Comparison of ENCODE assay signal across 12 mouse cellular contexts in genomic region chr2:170406438-170406837, GRCm38 (mm10). TPM values are rescaled to one million over a fixed set of nuclear protein-coding genes. Genes with fewer than 3 reads are reported as not detected.
DNase-seq lines count a peak whose midpoint lies in the region; ATAC-seq lines count a peak whose summit lies in the region.
"Had no signal": no experiment of that assay in that cellular context is flagged by ENCODE, and none has a peak within 500 bp of the region (broad histone marks: within the 10 kb centered on the region; RNA-seq: fewer than 3 reads in every experiment).

No protein-coding gene starts in this region.

- no peak overlapping the region for H3K4me2 ChIP-seq in midbrain, embryonic 11.5 days

- no peak overlapping the region; the same call in 1 of the 2 replicates for H3K4me3 ChIP-seq in midbrain, embryonic 10.5 days
- no peak overlapping the region for H3K4me3 ChIP-seq in midbrain, embryonic 11.5 days (ENCODE audit: low read depth, low read length)

- peak overlapping the region; percentile 81 for H3K27ac ChIP-seq in midbrain, embryonic 10.5 days (replicated peaks)
- H3K27ac ChIP-seq in midbrain, embryonic 11.5 days (ENCODE audit: low read depth, low read length), result no peak overlapping the region

- peaks cover 52% of the 10 kb centered on the region for H3K4me1 ChIP-seq in midbrain, embryonic 10.5 days
- peaks cover 10% of the 10 kb centered on the region for H3K4me1 ChIP-seq in midbrain, embryonic 11.5 days (ENCODE audit: control insufficient read depth, insufficient read depth, low read length)

- H3K36me3 ChIP-seq in midbrain, embryonic 10.5 days, result no peaks in the 10 kb centered on the region
- no peaks in the 10 kb centered on the region for H3K36me3 ChIP-seq in midbrain, embryonic 11.5 days (ENCODE audit: control insufficient read depth, insufficient read depth, low read length)

- ATAC-seq in midbrain, embryonic 11.5 days (ENCODE audit: low FRiP score), result no peak
- ATAC-seq: activated CD4-positive, CD25-positive, alpha-beta regulatory T cell, adult 4 months had no signal

- no peak for DNase-seq in midbrain, embryonic 10.5 days (ENCODE audit: low spot score)
- no peak for DNase-seq in midbrain, embryonic 11.5 days (ENCODE audit: low spot score, missing footprints)
- peak; percentile 20 to 50 for DNase-seq in frontal cortex, postnatal 10 days (ENCODE audit: low spot score in 2 of 2)
- DNase-seq in left cerebral cortex, adult 9 months (ENCODE audit: low spot score in 2 of 2), result peak; percentile 37 to 62
- DNase-seq in right cerebral cortex, postnatal 25 days, result peak; percentile 22
- DNase-seq in kidney, postnatal 10 days, result no peak
- no peak for DNase-seq in T-cell, adult 2 months (ENCODE audit: low spot score)
- DNase-seq in adrenal gland, adult 8-10 months, result no peak
- DNase-seq: heart, adult 11 months; kidney, adult 11 months had no signal

- 60% methylated on average over 14 of the region's 14 CpGs for WGBS in midbrain, embryonic 10.5 days
- WGBS in midbrain, embryonic 11.5 days, result 65% methylated on average over 14 of the region's 14 CpGs

- H3K9ac ChIP-seq in midbrain, embryonic 11.5 days (ENCODE audit: low read length), result no peak overlapping the region

- no peaks in the 10 kb centered on the region for H3K9me3 ChIP-seq in midbrain, embryonic 10.5 days (replicated peaks)
- H3K9me3 ChIP-seq in midbrain, embryonic 11.5 days (ENCODE audit: control insufficient read depth, low read length), result no peaks in the 10 kb centered on the region

- H3K27me3 ChIP-seq in midbrain, embryonic 10.5 days (ENCODE audit: low read depth, poor library complexity, severe bottlenecking), result peaks cover 47% of the 10 kb centered on the region
- H3K27me3 ChIP-seq in midbrain, embryonic 11.5 days (ENCODE audit: control insufficient read depth, insufficient read depth, low read length), result peaks cover 2% of the 10 kb centered on the region; the same call in 1 of the 2 replicates

RNA-seq across cellular contexts. Expression of gene Bcas1, which starts 21.2 kb away (rescaled TPM):
- polyA plus RNA-seq in midbrain, embryonic 10.5 days (2016; fragmentation: Nextera tagmentation; extraction: Ambion mirVana), result 1.8 and 2.1 TPM in 2 replicates
- 2.4 and 2.7 TPM in 2 replicates for polyA plus RNA-seq in midbrain, embryonic 11.5 days (2014; fragmentation: Nextera tagmentation; extraction: Ambion mirVana)
- under 1 TPM; 0.26 to 0.87 (median 0.82) TPM for total RNA-seq in adrenal gland, adult 8-10 months (2022)
- total RNA-seq: liver, adult 2 months had no signal

Comparison
In these comparisons a context has a peak if more than half of its experiments do, and no peak if none do; other contexts are left out.
1. DNase-seq: peak in frontal cortex, postnatal 10 days (2 of 2), left cerebral cortex, adult 9 months (2 of 2) and right cerebral cortex, postnatal 25 days (single experiment); none in midbrain, embryonic 10.5 days (single experiment), midbrain, embryonic 11.5 days (single experiment), kidney, postnatal 10 days (single experiment), T-cell, adult 2 months (single experiment) and adrenal gland, adult 8-10 months (single experiment).